Mouse (Mus musculus): ENCODE measurements around the gene Rptor.

GRCm38 (mm10) chr11:119780290-119780689, 177.6 kb downstream of the Rptor start:
- TF ChIP-seq POLR2A (IDR thresholded peaks at IDR 0.05; ENCODE audit: insufficient read depth, low read depth, low read length): no peak
- no peak for TF ChIP-seq CTCF (IDR thresholded peaks at IDR 0.05)
- TF ChIP-seq EP300 (IDR thresholded peaks at IDR 0.05; ENCODE audit: insufficient read depth, low read depth, low read length): no peak

Data from heart, adult 2 months (tissue).